Mouse (Mus musculus) CH12.LX (cell line): ENCODE results near the gene Prr5l. TPM values are rescaled to one million over a fixed set of nuclear protein-coding genes. Genes with fewer than 3 reads are reported as not detected.

ENCODE experiments used
- DNase-seq: peaks from one replicate; pipeline ENCODE4 v3.0.0-alpha.2; 2013; ENCODE audit errors: extremely low read depth
- H3K27ac ChIP-seq: 2 replicates; pipeline ENCODE4 v1.5.1; 2012; ENCODE audit warnings: low read depth, mild to moderate bottlenecking, control low read depth, moderate library complexity; ENCODE audit not compliant: insufficient read depth
- H3K27me3 ChIP-seq: replicated peaks from 2 replicates; pipeline ENCODE3; 2012; ENCODE audit warnings: inconsistent platforms
- H3K36me3 ChIP-seq, 2 experiments: replicated peaks in 1 of 2; 2 replicates each; pipeline versions ENCODE3 to v1.6.1; 2012; ENCODE audit warnings: inconsistent platforms in 1 of 2, low read length in 1 of 2, mild to moderate bottlenecking in 1 of 2, mixed read lengths in 1 of 2, moderate library complexity in 1 of 2; ENCODE audit not compliant: control insufficient read depth in 1 of 2, insufficient read depth in 1 of 2
- H3K4me1 ChIP-seq, 2 experiments: 2 replicates each; pipeline ENCODE4 v1.6.1; 2012; ENCODE audit warnings: inconsistent platforms in 1 of 2, moderate library complexity in 1 of 2; ENCODE audit not compliant: insufficient read depth in 2 of 2, control insufficient read depth in 1 of 2
- H3K4me2 ChIP-seq: 2 replicates; pipeline ENCODE4 v1.6.1; 2012; ENCODE audit warnings: low read depth, mild to moderate bottlenecking, control low read depth; ENCODE audit not compliant: poor library complexity, insufficient read depth, severe bottlenecking
- H3K4me3 ChIP-seq, 3 experiments: fragments of 150-350 bp in 1 of 3; sonication (generic) in 1 of 3; replicated peaks in 1 of 3; 2 replicates each; pipeline versions ENCODE3 to v1.5.1; 2011 to 2012; ENCODE audit warnings: low read depth in 2 of 3, low read length in 2 of 3, mild to moderate bottlenecking in 2 of 3, moderate library complexity in 2 of 3, control low read depth in 1 of 3, improper control_type of control experiment in 1 of 3, inconsistent platforms in 1 of 3, mixed read lengths in 1 of 3; ENCODE audit not compliant: poor library complexity in 1 of 3
- H3K79me2 ChIP-seq: replicated peaks from 2 replicates; pipeline ENCODE4 v1.6.1; 2012; ENCODE audit warnings: mild to moderate bottlenecking, moderate library complexity; ENCODE audit not compliant: control insufficient read depth, poor library complexity, insufficient read depth, severe bottlenecking; ENCODE audit errors: extremely low read depth
- H3K9ac ChIP-seq: 2 replicates; pipeline ENCODE4 v1.6.1; 2012; ENCODE audit warnings: low read depth, mild to moderate bottlenecking, control low read depth, moderate library complexity; ENCODE audit not compliant: insufficient read depth
- H3K9me3 ChIP-seq: replicated peaks from 2 replicates; pipeline ENCODE3; 2012; ENCODE audit warnings: low read length, inconsistent platforms, mixed read lengths
- BHLHE40 ChIP-seq: IDR thresholded peaks from 2 replicates; pipeline ENCODE4 v1.6.1; 2011; ENCODE audit warnings: mild to moderate bottlenecking, low read depth, low read length, improper control_type of control experiment
- CHD1 ChIP-seq: IDR thresholded peaks from 2 replicates; pipeline ENCODE4 v1.6.1; 2012; ENCODE audit warnings: low read depth, low read length, improper control_type of control experiment, inconsistent platforms
- CHD2 ChIP-seq: IDR thresholded peaks from 2 replicates; pipeline ENCODE4 v1.6.1; 2011; ENCODE audit warnings: low read length, improper control_type of control experiment
- CTCF ChIP-seq, 2 experiments: IDR thresholded peaks in 1 of 2; conservative IDR thresholded peaks in 1 of 2; 2 replicates each; pipeline ENCODE4 v1.5.1; 2011 to 2012; ENCODE audit warnings: low read depth in 2 of 2, low read length in 2 of 2, improper control_type of control experiment in 1 of 2, inconsistent platforms in 1 of 2, mild to moderate bottlenecking in 1 of 2, moderate library complexity in 1 of 2
- E2F4 ChIP-seq: IDR thresholded peaks from 2 replicates; pipeline ENCODE4 v1.6.1; 2011; ENCODE audit warnings: low read depth, low read length, improper control_type of control experiment; ENCODE audit not compliant: insufficient replicate concordance
- ELF1 ChIP-seq: IDR thresholded peaks from 2 replicates; pipeline ENCODE4 v1.6.1; 2014; ENCODE audit warnings: low read depth, mild to moderate bottlenecking, inconsistent platforms, low read length, improper control_type of control experiment
- EP300 ChIP-seq: IDR thresholded peaks from 2 replicates; pipeline ENCODE4 v1.6.1; 2011; ENCODE audit warnings: low read length, improper control_type of control experiment
- HCFC1 ChIP-seq: IDR thresholded peaks from 2 replicates; pipeline ENCODE4 v1.6.1; 2012; ENCODE audit warnings: low read depth, mild to moderate bottlenecking, inconsistent platforms, low read length, improper control_type of control experiment
- KAT2A ChIP-seq: IDR thresholded peaks from 2 replicates; pipeline ENCODE4 v1.6.1; 2012; ENCODE audit warnings: low read length, improper control_type of control experiment, inconsistent platforms; ENCODE audit not compliant: insufficient replicate concordance
- MAZ ChIP-seq: IDR thresholded peaks from 2 replicates; pipeline ENCODE4 v1.6.1; 2012; ENCODE audit warnings: low read depth, mild to moderate bottlenecking, inconsistent platforms, low read length, improper control_type of control experiment, moderate library complexity
- MEF2A ChIP-seq: IDR thresholded peaks from 2 replicates; pipeline ENCODE4 v1.6.1; 2014; ENCODE audit warnings: low read depth, mild to moderate bottlenecking, inconsistent platforms, low read length, improper control_type of control experiment, borderline replicate concordance
- MXI1 ChIP-seq: IDR thresholded peaks from 2 replicates; pipeline ENCODE4 v1.6.1; 2011; ENCODE audit warnings: mild to moderate bottlenecking, low read depth, low read length, improper control_type of control experiment
- MYC ChIP-seq: IDR thresholded peaks from 2 replicates; pipeline ENCODE4 v1.6.1; 2011; ENCODE audit warnings: low read depth, mild to moderate bottlenecking, improper control_type of control experiment, low read length
- NELFE ChIP-seq: IDR thresholded peaks from 2 replicates; pipeline ENCODE4 v1.6.1; 2011; ENCODE audit warnings: low read depth, low read length, improper control_type of control experiment
- NRF1 ChIP-seq: IDR thresholded peaks from 2 replicates; pipeline ENCODE4 v1.6.1; 2014; ENCODE audit warnings: low read depth, mild to moderate bottlenecking, inconsistent platforms, low read length, improper control_type of control experiment, moderate library complexity
- PAX5 ChIP-seq: IDR thresholded peaks from 2 replicates; pipeline ENCODE4 v1.6.1; 2012; ENCODE audit warnings: low read length, inconsistent platforms, mixed read lengths
- POLR2A ChIP-seq: IDR thresholded peaks from 2 replicates; pipeline ENCODE4 v1.6.1; 2011; ENCODE audit warnings: low read depth, mild to moderate bottlenecking, improper control_type of control experiment, low read length
- RCOR1 ChIP-seq: conservative IDR thresholded peaks from 2 replicates; pipeline ENCODE4 v1.6.1; 2012; ENCODE audit warnings: low read depth, mild to moderate bottlenecking, inconsistent platforms, low read length, improper control_type of control experiment
- SMC3 ChIP-seq: IDR thresholded peaks from 2 replicates; pipeline ENCODE4 v1.6.1; 2011; ENCODE audit warnings: low read depth, low read length, improper control_type of control experiment
- TBP ChIP-seq: conservative IDR thresholded peaks from 2 replicates; pipeline ENCODE4 v1.6.1; 2011; ENCODE audit warnings: low read depth, low read length, improper control_type of control experiment
- UBTF ChIP-seq: IDR thresholded peaks from 2 replicates; pipeline ENCODE4 v1.6.1; 2012; ENCODE audit warnings: low read depth, mild to moderate bottlenecking, inconsistent platforms, low read length, improper control_type of control experiment, moderate library complexity
- ZKSCAN1 ChIP-seq: IDR thresholded peaks from 2 replicates; pipeline ENCODE4 v1.6.1; 2012; ENCODE audit warnings: low read depth, inconsistent platforms, low read length, improper control_type of control experiment, borderline replicate concordance
- ZMIZ1 ChIP-seq: IDR thresholded peaks from 2 replicates; pipeline ENCODE4 v1.6.1; 2012; ENCODE audit warnings: low read depth, mild to moderate bottlenecking, inconsistent platforms, low read length, improper control_type of control experiment
- dilution Hi-C: fragments of 300-500 bp; cut with MboI; formaldehyde crosslinking; loops from 2 replicates; pipeline ENCODE4 v1.14.3; 2020; ENCODE audit warnings: low sequenced_read_pairs; ENCODE audit not compliant: extremely low pct_unique_long_range_greater_than_20kb, extremely low pct_ligation_motif_present
- in situ Hi-C: fragments of 300-500 bp; cut with MboI; formaldehyde crosslinking; loops from 3 replicates; pipeline ENCODE4 v1.14.3; 2019; ENCODE audit warnings: low sequenced_read_pairs, low pct_ligation_motif_present, low pct_unique_long_range_greater_than_20kb, mixed read lengths
- polyA plus RNA-seq: library from polyadenylated mRNA; unstranded; fragments of >175 nt; gene quantifications from 2 replicates; pipeline ENCODE4 v1.2.1, GENCODE M21; 2012; ENCODE audit warnings: low read depth; ENCODE audit not compliant: insufficient read length
- total RNA-seq, 2 experiments: library from RNA; depleted of rRNA; stranded (reverse); fragments of 300-350 nt in 1 of 2; fragments of >200 nt in 1 of 2; gene quantifications; 2 replicates each; pipeline ENCODE4 v1.2.3; 2012 to 2014

The Prr5l gene
- total and polyA plus RNA-seq, 3 experiments: 0.21 to 0.93 TPM; not detected in 1

GRCm38 (mm10) chr2:101922302-101922701, 39.5 kb upstream of the Prr5l start:
- H3K9me3 ChIP-seq: no peaks in the 10 kb centered on the region
- H3K36me3 ChIP-seq: no peaks in the 10 kb centered on the region
- no peaks in the 10 kb centered on the region for H3K27me3 ChIP-seq
- no peaks in the 10 kb centered on the region for H3K79me2 ChIP-seq
- no peaks in the 10 kb centered on the region for H3K4me1 ChIP-seq
- TF ChIP-seq CHD2 (no peak), MYC (no peak), ZKSCAN1 (no peak), HCFC1 (no peak), MAZ (no peak), PAX5 (no peak), RCOR1 (no peak), UBTF (no peak), SMC3 (no peak), ZMIZ1 (no peak), BHLHE40 (no peak), NELFE (no peak), MEF2A (no peak), EP300 (no peak), KAT2A (no peak), POLR2A (no peak)
- no peak overlapping the region for H3K9ac ChIP-seq
- dilution Hi-C loops (no loop called here), in situ Hi-C loops (loop anchor here (25.0 kb wide), 1 partner anchor 515 kb away; no protein-coding TSS in a partner anchor)
- no peak overlapping the region for H3K4me3 ChIP-seq
- H3K27ac ChIP-seq: no peak overlapping the region
- H3K4me2 ChIP-seq: no peak overlapping the region
- DNase-seq: no peak

- TF ChIP-seq CHD1 (no peak), CTCF (conservative IDR thresholded peaks at IDR 0.05 in 1 of 2, IDR thresholded peaks at IDR 0.05 in 1 of 2; ENCODE audit: low read depth in 2 of 2, low read length in 2 of 2) (no peak), E2F4 (no peak), NRF1 (no peak), MXI1 (no peak), TBP (no peak), EP300 (no peak), ELF1 (no peak), MYC (no peak)
- in situ Hi-C loops: loop anchor here (25.0 kb wide), 1 partner anchor 517 kb away; no protein-coding TSS in a partner anchor
- no peaks in the 10 kb centered on the region for H3K79me2 ChIP-seq
Measured at GRCm38 (mm10) chr2:101920136-101920554, 37.3 kb upstream of the Prr5l start.

More at GRCm38 (mm10) chr2:101920136-101920554, 37.3 kb upstream of the Prr5l start:
- Histone ChIP-seq H3K4me3 (no peak overlapping the region), H3K4me2 (no peak overlapping the region), H3K27me3 (no peaks in the 10 kb centered on the region), H3K27ac (no peak overlapping the region), H3K36me3 (no peaks in the 10 kb centered on the region), H3K9me3 (no peaks in the 10 kb centered on the region), H3K9ac (no peak overlapping the region), H3K4me1 (no peaks in the 10 kb centered on the region)
- no peak for DNase-seq
- dilution Hi-C loops: no loop called here
